Mouse (Mus musculus) ovary, postnatal 14 days (tissue): ENCODE data around the gene Tbrg4.
"Not testable (repeated sequence)": the region's sequence is repeated elsewhere in the genome, so short reads cannot be mapped to it uniquely, and the experiment has no call there.

Experiments used
- DNase-seq: peaks from one replicate; pipeline ENCODE4 v3.0.0; 2022; ENCODE audit warnings: low spot score

Tbrg4 gene

GRCm38 (mm10) chr11:6625478-6626387 lies at the start of gene Tbrg4:
Gene Tbrg4, minus strand, starts transcription at chr11:6626067.
- DNase-seq, result peak; percentile 89

DNA sequence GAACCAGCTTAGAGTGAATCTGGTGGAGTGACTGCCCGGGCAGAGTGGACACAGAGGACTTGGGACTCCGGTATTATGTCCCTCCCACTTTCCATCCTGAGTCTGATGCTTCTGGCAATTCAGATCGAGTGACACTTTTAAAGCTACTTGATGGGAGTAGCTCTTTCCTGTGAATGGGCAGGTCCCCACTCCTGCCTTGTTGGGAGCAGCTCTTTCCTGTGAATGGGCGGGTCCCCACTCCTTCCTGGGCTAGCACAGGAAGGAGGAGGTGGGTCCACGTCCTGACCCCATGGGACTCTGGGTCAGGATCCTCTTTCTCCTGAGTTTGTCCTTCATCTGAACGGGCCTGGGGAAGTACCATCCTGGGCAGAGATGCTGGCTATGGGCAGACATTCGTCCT lies 49.5 kb upstream of the Tbrg4 start:
- no peak for DNase-seq

DNA sequence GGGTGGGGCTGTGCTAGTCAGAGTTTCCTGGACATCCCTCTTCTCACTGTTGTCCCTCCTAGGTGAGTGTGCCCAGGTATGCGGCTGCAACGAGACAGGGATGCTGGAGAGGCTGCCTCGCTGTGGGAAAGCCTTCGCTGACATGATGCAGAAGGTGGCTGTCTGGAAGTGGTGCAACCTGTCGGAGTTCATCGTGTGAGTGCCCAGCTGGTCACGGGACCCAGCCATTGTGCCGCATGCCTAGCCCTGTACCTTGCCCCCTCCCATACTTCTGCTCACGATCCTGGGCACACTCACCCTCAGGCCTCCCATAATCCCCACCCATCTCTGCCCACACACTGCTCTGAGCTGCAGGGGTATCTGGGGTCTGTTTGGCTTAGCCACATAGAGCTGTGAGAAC lies 48.8 kb upstream of the Tbrg4 start:
- no peak for DNase-seq

- no peak for DNase-seq
Observed at GRCm38 (mm10) chr11:6670826-6671225, 45.0 kb upstream of the Tbrg4 start.

DNA sequence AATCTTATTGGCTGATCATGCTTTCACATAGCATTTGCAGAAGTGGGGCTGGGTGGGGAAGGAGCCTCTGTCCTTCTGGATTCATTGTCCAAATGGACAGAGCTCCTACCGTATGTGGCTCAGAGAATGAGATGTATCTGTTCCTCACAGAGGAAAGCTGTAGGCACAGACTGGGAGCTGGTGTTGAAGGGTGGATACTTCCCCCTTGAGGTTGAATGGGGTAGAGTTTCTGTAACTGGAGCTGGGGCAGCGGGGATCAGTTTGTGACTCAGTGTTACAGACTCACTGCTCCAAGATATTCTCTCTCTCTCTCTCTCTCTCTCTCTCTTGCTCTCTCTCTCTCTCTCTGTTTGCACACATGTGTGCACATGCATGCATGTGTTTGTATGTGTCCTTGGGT lies 44.2 kb upstream of the Tbrg4 start:
- DNase-seq, result no peak

DNA sequence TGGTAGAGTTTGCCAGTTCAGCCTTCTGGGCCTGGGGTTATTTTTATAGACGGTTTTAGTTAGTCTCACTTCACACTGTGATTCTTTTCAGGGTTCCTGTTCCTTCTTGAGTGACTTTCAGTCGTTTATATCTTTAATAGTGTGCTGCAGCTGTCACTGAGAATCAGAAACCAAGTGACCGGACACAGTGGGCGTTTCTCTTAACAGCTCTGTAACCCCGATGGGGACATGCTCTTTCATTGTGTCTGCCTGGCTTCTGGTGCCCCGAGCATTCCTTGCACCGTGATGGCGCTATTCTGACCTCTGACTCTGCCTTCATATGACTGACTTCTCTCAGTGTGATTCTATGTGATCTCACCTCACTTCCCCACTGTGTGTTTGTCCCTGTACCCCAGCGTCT lies 43.2 kb upstream of the Tbrg4 start:
- DNase-seq, result no peak

DNA sequence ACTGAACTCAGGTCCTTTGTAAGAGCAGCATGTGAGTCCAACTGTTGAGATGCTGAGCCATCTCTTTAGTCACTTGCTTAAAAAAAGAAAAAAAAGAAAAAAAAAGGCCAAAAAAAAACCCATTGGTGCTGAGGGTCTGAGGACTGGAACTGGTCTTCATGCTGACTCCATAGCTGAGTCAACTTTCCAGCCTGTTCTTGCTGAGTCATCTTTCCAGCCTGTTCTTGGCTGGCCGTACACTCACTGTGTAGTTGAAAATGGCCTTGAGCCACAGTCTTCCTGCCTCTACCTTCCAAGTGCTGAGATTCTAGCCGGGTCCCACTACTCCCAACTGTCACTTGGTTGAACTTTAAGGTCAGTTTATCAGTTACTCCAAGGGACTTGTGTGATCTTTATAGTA lies 40.8 kb upstream of the Tbrg4 start:
- no peak for DNase-seq

- DNase-seq, result no peak
Observed at GRCm38 (mm10) chr11:6661206-6661605, 35.3 kb upstream of the Tbrg4 start.

- DNase-seq, result no peak
Observed at GRCm38 (mm10) chr11:6658271-6658670, 32.4 kb upstream of the Tbrg4 start, which contains the start of gene Ramp3. Gene Ramp3, plus strand, starts transcription at chr11:6658521.

DNA sequence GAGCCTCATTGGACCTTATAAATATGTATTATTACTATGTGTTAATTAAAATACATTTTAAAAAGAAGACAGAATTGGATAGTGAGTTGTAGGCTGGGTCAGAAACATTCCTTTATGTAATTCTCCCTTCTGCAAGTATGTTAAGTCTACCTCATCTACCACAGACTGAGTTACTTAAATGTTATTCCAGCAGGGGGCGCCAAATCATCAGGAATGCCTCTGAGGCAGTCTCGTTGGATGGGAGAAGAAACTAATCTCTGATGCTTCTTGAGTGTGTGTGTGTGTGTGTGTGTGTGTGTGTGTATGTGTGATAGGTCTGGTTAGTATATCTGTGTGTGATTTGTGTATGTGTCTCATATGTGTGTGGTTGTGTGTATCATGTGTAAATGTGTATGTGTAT lies 29.0 kb upstream of the Tbrg4 start:
- peak; percentile 83 for DNase-seq

GRCm38 (mm10) chr11:6652978-6653377 lies 27.1 kb upstream of the Tbrg4 start:
- DNase-seq, result not testable (repeated sequence)

DNA sequence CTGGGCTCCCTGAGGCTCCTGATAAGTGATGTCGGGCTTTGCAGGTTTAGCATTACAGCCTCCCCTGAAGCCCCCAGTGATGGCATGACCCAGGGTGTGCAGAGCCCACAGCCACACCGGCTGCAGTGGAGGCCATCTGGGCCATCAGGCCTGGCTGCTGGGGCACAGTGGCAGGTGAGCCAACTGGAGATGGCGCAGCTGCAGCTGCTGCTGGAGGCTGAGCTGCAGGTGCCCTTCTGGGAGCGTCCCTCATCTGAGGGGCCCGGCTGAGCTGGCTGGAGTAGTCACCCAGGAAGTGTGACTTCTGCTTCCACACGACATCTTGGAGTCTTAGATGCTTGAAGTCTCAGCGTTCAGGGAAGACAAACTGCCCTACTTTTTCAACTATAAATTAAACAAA lies 24.7 kb upstream of the Tbrg4 start:
- DNase-seq, result no peak

GRCm38 (mm10) chr11:6647831-6648724 lies 22.2 kb upstream of the Tbrg4 start:
- DNase-seq, result no peak

DNA sequence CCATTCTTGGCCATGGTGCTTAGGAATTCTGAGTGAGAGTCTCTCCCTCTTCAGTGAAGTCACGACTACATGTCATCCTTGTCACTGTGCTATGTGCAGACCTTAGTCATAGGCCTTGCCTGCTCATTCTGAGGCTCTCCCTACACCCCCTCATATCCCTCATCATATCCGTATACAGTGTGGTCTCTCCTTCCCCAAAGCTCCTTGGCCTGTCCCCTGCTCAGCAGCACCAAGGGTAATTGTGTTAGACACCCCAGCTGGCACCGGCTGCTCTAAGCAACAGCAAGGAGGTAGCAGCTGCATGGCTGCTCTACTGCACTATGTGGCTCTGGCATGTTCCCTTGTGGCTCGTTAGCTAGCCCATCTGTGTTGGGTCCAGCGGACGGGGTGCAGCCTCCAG lies 18.7 kb upstream of the Tbrg4 start:
- DNase-seq, result no peak

DNA sequence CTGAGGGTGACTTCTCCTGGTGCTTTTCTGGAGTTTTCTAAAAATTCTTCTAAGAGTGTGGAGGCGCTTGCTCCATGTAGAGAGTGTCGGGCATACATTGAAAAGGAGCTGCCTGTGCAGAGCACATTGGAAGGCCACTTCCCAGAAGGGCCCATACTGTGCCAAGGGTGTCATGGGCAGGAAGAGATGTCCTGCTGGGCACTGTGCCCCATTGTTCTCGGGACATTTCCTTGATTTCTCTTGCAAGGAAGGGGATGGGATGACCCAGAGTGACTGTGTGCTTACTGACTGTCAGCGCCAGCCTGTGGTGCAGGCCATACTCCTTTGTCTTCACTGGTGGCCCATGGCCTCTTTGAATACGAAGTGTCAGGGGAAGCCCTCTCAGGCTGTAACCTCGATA lies 13.2 kb upstream of the Tbrg4 start:
- DNase-seq, result no peak

- no peak for DNase-seq
Observed at GRCm38 (mm10) chr11:6638537-6638936, 12.7 kb upstream of the Tbrg4 start, which contains the start of gene Wap. Gene Wap, minus strand, starts transcription at chr11:6638637.

GRCm38 (mm10) chr11:6636150-6636549 lies 10.3 kb upstream of the Tbrg4 start:
- DNase-seq, result no peak

- DNase-seq, result no peak
Observed at GRCm38 (mm10) chr11:6629655-6630054, 3.8 kb upstream of the Tbrg4 start.

- no peak for DNase-seq
Observed at GRCm38 (mm10) chr11:6628568-6628967, 2.7 kb upstream of the Tbrg4 start.

DNA sequence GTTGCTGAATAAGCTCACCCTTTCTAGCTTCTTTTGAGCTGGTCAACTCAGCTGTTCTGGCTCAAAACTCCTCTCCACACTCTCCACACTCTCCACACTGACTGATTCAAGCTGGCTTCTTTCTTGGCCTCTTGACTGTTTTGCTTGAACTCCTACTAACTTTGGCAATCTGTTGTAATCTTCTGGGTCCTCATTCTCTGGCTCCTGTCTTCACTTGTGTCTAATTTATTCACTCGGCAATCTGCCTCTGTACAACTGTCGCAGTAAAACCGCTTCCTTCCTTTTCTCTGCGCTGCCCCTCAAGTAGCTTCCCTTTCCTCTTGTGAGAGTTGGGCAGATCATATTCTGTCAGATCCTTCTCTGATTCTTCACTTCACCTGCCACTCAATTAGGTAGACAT lies 1.9 kb upstream of the Tbrg4 start:
- no peak for DNase-seq

DNA sequence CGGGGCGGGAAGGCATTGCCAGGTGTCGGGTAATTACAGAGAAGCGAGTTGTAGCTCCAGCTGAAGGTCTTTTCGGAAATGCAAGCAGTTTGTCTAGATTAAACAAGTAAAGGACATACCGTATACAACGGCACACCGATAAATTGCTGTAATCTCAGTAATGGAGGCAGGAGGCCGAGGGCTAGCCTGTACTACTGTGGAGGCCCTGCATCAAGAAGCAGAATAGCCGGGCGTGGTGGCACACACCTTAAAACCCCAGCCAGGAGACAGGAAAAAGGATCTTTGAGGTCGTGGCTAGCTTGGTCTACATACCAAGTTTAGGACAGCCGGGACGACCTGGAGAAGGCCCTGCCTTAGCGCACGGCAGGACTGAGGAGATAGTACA lies 513 bp upstream of the Tbrg4 start:
- no peak for DNase-seq

DNA sequence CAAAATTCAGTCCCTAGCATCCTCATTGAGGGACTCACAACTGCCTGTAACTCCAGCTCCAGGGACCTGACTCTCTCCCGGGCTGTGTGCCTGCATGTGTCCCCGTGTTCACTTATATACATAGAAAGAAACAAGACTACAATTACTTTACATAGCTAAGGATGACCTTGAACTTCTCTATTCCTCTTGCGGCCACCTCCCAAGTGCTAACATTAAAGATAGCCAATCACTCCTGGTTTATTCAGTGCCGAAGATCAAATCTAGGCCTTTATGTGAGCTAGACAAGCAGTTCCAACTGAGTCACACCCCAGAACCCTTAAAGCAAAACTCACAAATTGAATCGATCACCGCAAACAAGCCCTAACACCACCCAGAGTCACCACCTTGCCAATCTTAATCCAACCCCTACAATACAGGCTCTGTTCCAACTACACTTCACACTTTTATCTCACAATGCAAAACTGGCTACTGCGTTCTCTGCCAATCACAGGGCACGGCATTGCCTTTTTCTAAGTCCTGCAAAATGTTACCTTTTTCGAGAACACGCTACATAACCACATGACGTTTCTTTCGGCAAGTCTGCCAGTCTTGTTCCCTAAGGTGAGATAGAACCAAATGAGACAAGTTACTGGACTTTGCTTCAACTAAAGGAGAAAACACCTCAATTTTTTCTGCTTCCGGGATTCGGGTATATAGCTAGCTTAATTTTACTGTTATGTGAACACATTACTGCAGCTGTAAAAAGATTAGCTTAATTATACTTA lies 1.1 kb downstream of the Tbrg4 start:
- DNase-seq, result no peak
